Mouse (Mus musculus) kidney, embryonic 16.5 days (tissue): Measurements from ENCODE around the gene Olfr96. TPM values are rescaled to one million over a fixed set of nuclear protein-coding genes. Genes with fewer than 3 reads are reported as not detected.
A peak's percentile ranks its signal among the peaks of the same experiment; 100 is the strongest.

ENCODE experiments used
- ATAC-seq: fragments of 200-750 bp; cut with Nextera tagmentation; 2 replicates; pipeline ENCODE4 v1.8.0; 2017; ENCODE audit warnings: moderate TSS enrichment; ENCODE audit not compliant: low FRiP score, low TSS enrichment
- H3K27ac ChIP-seq: fragments of 300-500 bp; sonication (generic); 2 replicates; pipeline ENCODE4 v1.5.1; 2014; ENCODE audit warnings: low read length
- H3K27me3 ChIP-seq: fragments of 300-500 bp; sonication (generic); 2 replicates; pipeline ENCODE4 v1.6.1; 2014; ENCODE audit warnings: low read length, control low read depth, mixed read lengths; ENCODE audit not compliant: insufficient read depth
- H3K36me3 ChIP-seq: fragments of 300-500 bp; sonication (generic); 2 replicates; pipeline ENCODE4 v1.6.1; 2014; ENCODE audit warnings: low read length, control low read depth, mixed read lengths; ENCODE audit not compliant: insufficient read depth
- H3K4me1 ChIP-seq: fragments of 300-500 bp; sonication (generic); 2 replicates; pipeline ENCODE4 v1.6.1; 2014; ENCODE audit warnings: low read length, control low read depth, mixed read lengths; ENCODE audit not compliant: insufficient read depth
- H3K4me2 ChIP-seq: fragments of 300-500 bp; sonication (generic); replicated peaks from 2 replicates; pipeline ENCODE4 v1.6.1; 2014; ENCODE audit warnings: low read depth, low read length
- H3K4me3 ChIP-seq: fragments of 300-500 bp; sonication (generic); 2 replicates; pipeline ENCODE4 v1.5.1; 2014; ENCODE audit warnings: mild to moderate bottlenecking, low read length
- H3K9ac ChIP-seq: fragments of 300-500 bp; sonication (generic); replicated peaks from 2 replicates; pipeline ENCODE4 v1.6.1; 2014; ENCODE audit warnings: low read length
- H3K9me3 ChIP-seq: fragments of 300-500 bp; sonication (generic); 2 replicates; pipeline ENCODE4 v1.6.1; 2016; ENCODE audit warnings: low read length, control low read depth
- WGBS: fragments of 180-500 bp; shearing (Covaris S2); extraction: QIAGEN DNeasy Blood & Tissue Kit; methylation state at CpG from one replicate; pipeline ENCODE4 v1.1.7; 2014; 5-methylcytosine and 5-hydroxymethylcytosine counted together
- polyA plus RNA-seq: library from polyadenylated mRNA; unstranded; fragments of >200 nt; fragmentation: Nextera tagmentation; extraction: Ambion mirVana; gene quantifications from 2 replicates; pipeline ENCODE4 v1.2.1, GENCODE M21; 2015

Gene Olfr96
- not detected in 2 replicates for polyA plus RNA-seq

DNA sequence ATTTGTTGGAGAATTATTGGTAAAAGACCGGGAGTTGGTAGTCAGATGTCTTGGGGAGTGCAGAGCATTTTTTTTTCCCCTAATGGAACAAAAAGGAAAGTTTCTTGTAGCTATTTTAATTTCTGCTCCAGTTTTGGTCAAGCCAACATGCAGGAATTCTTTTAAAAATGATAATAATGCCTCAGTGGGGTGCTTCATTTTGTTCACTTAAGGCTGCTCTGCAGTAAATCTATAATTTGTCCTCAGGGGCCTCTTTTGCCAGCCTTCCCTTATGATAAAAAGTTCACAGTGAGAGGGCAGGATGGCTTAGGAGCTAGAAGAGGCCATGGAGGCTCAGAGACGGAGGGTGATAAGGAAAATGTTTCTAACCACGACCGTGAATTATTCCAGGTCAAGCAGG, at the start of gene Olfr96:
Olfr96 (plus strand) TSS at position 301 of the 400 bp plus-strand sequence.
- no peak within 1 kb of the TSS for H3K4me2 ChIP-seq
- H3K4me3 ChIP-seq: no peak within 1 kb of the TSS
- H3K9me3 ChIP-seq: peaks cover 7% of the 10 kb centered on the region; the same call in 1 of the 2 replicates
- no peak within 1 kb of the TSS for H3K27ac ChIP-seq
- H3K36me3 ChIP-seq: no peaks in the 10 kb centered on the region
- no peak within 1 kb of the TSS for H3K9ac ChIP-seq
- H3K4me1 ChIP-seq: no peaks in the 10 kb centered on the region
- H3K27me3 ChIP-seq: no peaks in the 10 kb centered on the region
- 64% methylated on average over 4 of the region's 4 CpGs for WGBS
- ATAC-seq: no peak

DNA sequence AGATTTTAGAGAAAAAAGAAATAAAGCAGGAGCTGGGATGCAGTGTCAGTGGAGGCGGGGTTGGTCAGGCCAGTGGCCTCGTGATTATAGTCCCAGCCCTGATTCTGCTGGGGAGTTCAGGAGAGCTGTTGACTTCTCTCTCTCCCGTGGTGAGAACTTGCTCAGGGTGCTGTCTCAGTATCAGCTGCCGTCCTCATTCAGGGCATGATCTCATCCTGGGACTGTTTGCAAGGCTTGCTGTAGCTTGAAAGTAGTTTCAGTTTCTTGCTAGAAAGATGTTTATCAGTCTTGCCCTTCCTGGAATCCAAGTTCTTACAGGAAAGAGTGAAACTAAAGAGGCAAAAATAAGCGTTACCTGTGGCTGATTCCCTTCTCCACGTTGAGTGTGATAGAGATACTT, 34.5 kb upstream of the Olfr96 start:
- H3K4me3 ChIP-seq: no peak overlapping the region
- no peaks in the 10 kb centered on the region for H3K36me3 ChIP-seq
- 37% methylated on average over 6 of the region's 6 CpGs for WGBS
- H3K9ac ChIP-seq: no peak overlapping the region
- H3K4me1 ChIP-seq: no peaks in the 10 kb centered on the region
- H3K9me3 ChIP-seq: no peaks in the 10 kb centered on the region
- H3K4me2 ChIP-seq: no peak overlapping the region
- H3K27ac ChIP-seq: no peak overlapping the region
- ATAC-seq: no peak
- H3K27me3 ChIP-seq: no peaks in the 10 kb centered on the region

- no peak overlapping the region for H3K9ac ChIP-seq
- no peak overlapping the region for H3K27ac ChIP-seq
- no peak for ATAC-seq
- H3K4me1 ChIP-seq: no peaks in the 10 kb centered on the region
- no peak overlapping the region for H3K4me2 ChIP-seq
- H3K27me3 ChIP-seq: peaks cover 10% of the 10 kb centered on the region
- 43% methylated on average over 2 of the region's 2 CpGs for WGBS
- no peaks in the 10 kb centered on the region for H3K9me3 ChIP-seq
- no peaks in the 10 kb centered on the region for H3K36me3 ChIP-seq
- H3K4me3 ChIP-seq: no peak overlapping the region
Observed at GRCm38 (mm10) chr17:37190711-37191110, 29.2 kb upstream of the Olfr96 start.

DNA sequence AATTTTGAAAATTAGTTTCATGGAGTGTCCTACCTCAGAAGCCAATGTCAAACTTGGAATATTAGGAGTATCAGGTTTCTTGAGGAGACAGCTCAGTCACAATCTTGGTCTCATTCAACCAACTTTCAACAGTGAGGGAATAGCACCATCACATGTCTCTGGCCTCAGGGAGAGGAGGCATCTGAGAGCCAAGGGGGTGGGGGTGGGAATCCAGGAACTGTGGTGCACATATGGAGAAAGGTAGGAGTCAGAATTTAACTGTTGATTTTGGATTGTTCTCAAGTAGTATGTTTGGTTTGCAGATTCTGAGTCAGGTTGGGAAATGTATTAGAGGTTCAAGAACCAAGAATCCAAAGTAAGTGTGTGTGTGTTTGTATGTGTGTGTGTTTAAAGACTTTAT, 26.9 kb upstream of the Olfr96 start:
- H3K27ac ChIP-seq: no peak overlapping the region
- H3K4me2 ChIP-seq: no peak overlapping the region
- H3K9ac ChIP-seq: no peak overlapping the region
- H3K27me3 ChIP-seq: peaks cover 33% of the 10 kb centered on the region
- no peak overlapping the region for H3K4me3 ChIP-seq
- 0 out of 2 replicates have a peak, but pooled peaks cover 4% of the 10 kb centered on the region for H3K4me1 ChIP-seq
- H3K9me3 ChIP-seq: no peaks in the 10 kb centered on the region
- ATAC-seq: no peak
- H3K36me3 ChIP-seq: no peaks in the 10 kb centered on the region

GRCm38 (mm10) chr17:37193656-37194055, 26.3 kb upstream of the Olfr96 start, which contains the start of gene Ubd:
Gene Ubd (plus strand): TSS chr17:37193892.
- 93% methylated on average over 2 of the region's 2 CpGs for WGBS
- no peak within 1 kb of the TSS for H3K27ac ChIP-seq

DNA sequence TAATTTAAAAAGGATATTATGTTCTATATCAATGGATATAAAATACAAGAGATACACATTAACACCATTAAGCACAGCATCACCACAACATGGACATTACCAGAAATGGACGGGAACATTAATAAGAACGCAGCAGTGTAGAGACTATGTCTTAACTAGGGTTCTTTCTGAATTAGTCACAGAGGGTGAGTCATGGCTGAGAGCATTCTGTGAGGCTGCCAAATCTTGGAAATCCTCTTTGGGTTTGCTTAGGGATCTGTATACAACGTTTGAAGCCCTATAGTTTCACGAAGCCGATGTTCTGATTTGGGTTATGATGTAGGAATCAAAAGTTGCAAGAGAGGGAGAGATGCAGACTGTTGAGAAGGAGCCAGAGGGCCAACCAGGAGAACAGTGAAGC, 25.2 kb upstream of the Olfr96 start:
- Histone ChIP-seq H3K9me3 (no peaks in the 10 kb centered on the region), H3K4me3 (no peak overlapping the region), H3K4me2 (no peak overlapping the region), H3K27me3 (peaks cover 44% of the 10 kb centered on the region), H3K4me1 (0 out of 2 replicates have a peak, but pooled peaks cover 4% of the 10 kb centered on the region), H3K36me3 (no peaks in the 10 kb centered on the region), H3K9ac (no peak overlapping the region), H3K27ac (no peak overlapping the region)
- WGBS: 87% methylated on average over 5 of the region's 5 CpGs
- no peak for ATAC-seq

More at GRCm38 (mm10) chr17:37193656-37194055, 26.3 kb upstream of the Olfr96 start, which contains the start of gene Ubd:
- Histone ChIP-seq H3K9me3 (no peaks in the 10 kb centered on the region), H3K9ac (no peak within 1 kb of the TSS), H3K4me3 (no peak within 1 kb of the TSS), H3K4me2 (no peak within 1 kb of the TSS), H3K27me3 (peaks cover 39% of the 10 kb centered on the region), H3K4me1 (0 out of 2 replicates have a peak, but pooled peaks cover 4% of the 10 kb centered on the region), H3K36me3 (no peaks in the 10 kb centered on the region)
- ATAC-seq: no peak

- H3K27ac ChIP-seq: no peak overlapping the region
- peaks cover 45% of the 10 kb centered on the region for H3K27me3 ChIP-seq
- H3K9me3 ChIP-seq: no peaks in the 10 kb centered on the region
- WGBS: under 1% methylated on average over 76 of the region's 77 CpGs
- H3K4me2 ChIP-seq: peak overlapping the region; percentile 89
- H3K4me1 ChIP-seq: 0 out of 2 replicates have a peak, but pooled peaks cover 4% of the 10 kb centered on the region
- H3K9ac ChIP-seq: 0 out of 2 replicates have a peak overlapping the region, but pooled peaks have one; percentile 10
- peak overlapping the region; percentile 53 for H3K4me3 ChIP-seq
- peak; percentile 93 for ATAC-seq
- no peaks in the 10 kb centered on the region for H3K36me3 ChIP-seq
Observed at GRCm38 (mm10) chr17:37196845-37197724, 22.9 kb upstream of the Olfr96 start.

- Histone ChIP-seq H3K36me3 (no peaks in the 10 kb centered on the region), H3K9me3 (no peaks in the 10 kb centered on the region), H3K4me1 (0 out of 2 replicates have a peak, but pooled peaks cover 4% of the 10 kb centered on the region), H3K4me3 (no peak within 1 kb of the TSS), H3K9ac (no peak within 1 kb of the TSS), H3K4me2 (no peak within 1 kb of the TSS), H3K27me3 (peaks cover 33% of the 10 kb centered on the region), H3K27ac (no peak within 1 kb of the TSS)
- ATAC-seq: no peak
- WGBS: 74% methylated on average over 2 of the region's 2 CpGs
Observed at GRCm38 (mm10) chr17:37200894-37201293, 19.1 kb upstream of the Olfr96 start, which contains the start of gene Olfr94. Gene Olfr94 (minus strand): TSS chr17:37200994.

DNA sequence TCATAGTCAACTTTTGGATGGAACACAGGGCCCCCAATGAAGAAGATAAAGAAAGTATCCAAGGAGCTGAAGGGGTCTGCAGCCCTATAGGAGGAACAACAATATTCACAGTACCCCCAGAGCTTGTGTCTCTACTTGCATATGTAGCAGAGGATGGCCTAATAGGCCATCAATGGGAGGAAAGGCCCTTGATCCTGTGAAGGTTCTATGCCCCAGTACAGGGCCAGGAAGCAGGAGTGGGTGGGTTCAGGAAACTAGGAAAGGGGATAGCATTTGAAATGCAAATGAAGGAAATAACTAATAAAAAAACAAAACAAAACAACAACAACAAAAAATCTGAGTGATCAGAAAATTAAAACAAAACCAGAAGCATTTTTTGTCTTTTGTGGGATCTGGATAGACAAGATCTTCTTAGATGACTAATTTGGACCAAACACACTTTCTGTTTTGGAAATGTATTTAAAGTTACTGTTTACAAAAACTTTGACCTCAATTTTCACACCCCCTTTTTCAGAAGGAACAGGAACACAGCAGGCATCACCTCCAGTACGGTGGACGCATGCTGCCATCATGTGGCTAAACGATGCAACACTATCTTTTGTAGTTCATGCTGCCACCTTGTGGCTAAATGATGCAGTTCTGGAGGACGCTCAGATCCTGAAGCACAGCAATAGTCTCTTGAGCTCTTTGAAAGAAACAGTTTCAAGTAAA, 16.6 kb upstream of the Olfr96 start:
- Histone ChIP-seq H3K4me2 (no peak overlapping the region), H3K4me1 (no peaks in the 10 kb centered on the region), H3K27ac (no peak overlapping the region), H3K4me3 (no peak overlapping the region), H3K9me3 (no peaks in the 10 kb centered on the region), H3K27me3 (peaks cover 9% of the 10 kb centered on the region), H3K36me3 (no peaks in the 10 kb centered on the region), H3K9ac (no peak overlapping the region)
- peak; percentile 85; the same call in 1 of the 2 replicates for ATAC-seq
- WGBS: 0% methylated on average over 4 of the region's 4 CpGs
